Mouse (Mus musculus) adrenal gland, postnatal 10 days (tissue): Measurements from ENCODE around the gene Rhcg. TPM values are rescaled to one million over a fixed set of nuclear protein-coding genes. Genes with fewer than 3 reads are reported as not detected.

Source experiments
- DNase-seq: peaks from one replicate; pipeline ENCODE4 v3.0.0; 2021; ENCODE audit warnings: mixed read lengths
- total RNA-seq, 2 experiments: library from RNA; stranded (reverse); gene quantifications; 2 replicates each; pipeline ENCODE4 v1.2.3; 2021

Gene Rhcg
- total RNA-seq, 2 experiments from 2014 or later, result 0.66 to 0.91 TPM

DNA sequence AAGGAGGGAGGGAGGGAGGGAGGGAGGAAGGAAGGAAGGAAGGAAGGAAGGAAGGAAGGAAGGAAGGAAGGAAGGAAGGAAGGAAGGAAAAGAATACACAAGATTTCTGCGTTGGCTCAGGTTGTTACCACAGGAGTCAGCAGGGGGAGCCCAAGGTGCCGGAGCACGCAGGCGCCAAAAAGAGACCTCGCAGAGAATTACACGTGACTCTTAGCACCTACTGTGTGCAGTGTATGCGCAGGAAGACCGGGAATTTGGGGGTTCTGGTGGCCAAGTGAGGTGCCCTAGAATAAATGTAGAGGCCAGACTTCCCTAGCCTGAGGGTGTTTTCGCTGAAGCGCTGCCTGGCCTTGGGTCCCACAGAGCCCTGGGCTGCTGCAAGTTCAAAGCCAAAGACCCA is 64.8 kb downstream of the Rhcg start:
- DNase-seq, result peak; percentile 30

- DNase-seq, result no peak
Measured at GRCm38 (mm10) chr7:79548893-79549555, 68.4 kb downstream of the Rhcg start.

GRCm38 (mm10) chr7:79547092-79547491 is 70.4 kb downstream of the Rhcg start:
- peak; percentile 90 for DNase-seq

- DNase-seq, result no peak
Measured at GRCm38 (mm10) chr7:79545066-79545400, 72.4 kb downstream of the Rhcg start.

- DNase-seq, result no peak
Measured at GRCm38 (mm10) chr7:79544281-79545065, 73.0 kb downstream of the Rhcg start.

Other genes starting within 250 kb of the Rhcg start
- not detected for gene Rlbp1, start 230.6 kb downstream of the Rhcg start, total RNA-seq
- 1 to 10 TPM; 2.6 to 3.3 TPM for gene Fanci, start 225.7 kb downstream of the Rhcg start, total RNA-seq
- gene Polg, start 151.3 kb downstream of the Rhcg start, total RNA-seq, result 10 to 100 TPM; 78.9 to 83.1 TPM
- 1 to 10 TPM; 2.3 to 3.7 TPM for gene Ticrr, start 42.5 kb upstream of the Rhcg start, total RNA-seq
- gene Kif7, start 98.1 kb upstream of the Rhcg start, total RNA-seq, result 1 to 10 TPM; 4.9 to 5.7 TPM
- 100 to 1,000 TPM; 750 to 928 TPM for gene Plin1, start 115.2 kb upstream of the Rhcg start, total RNA-seq
- 10 to 100 TPM; 41.0 to 47.0 TPM for gene Pex11a, start 125.5 kb upstream of the Rhcg start, total RNA-seq
- gene Wdr93, start 125.5 kb upstream of the Rhcg start, total RNA-seq, result 1 to 10 TPM; 1.5 to 2.5 TPM
- not detected for gene Mesp1, start 176.1 kb upstream of the Rhcg start, total RNA-seq
- under 1 TPM; 0.39 to 0.79 TPM for gene Mesp2, start 193.1 kb upstream of the Rhcg start, total RNA-seq
- gene Anpep, start 243.4 kb upstream of the Rhcg start, total RNA-seq, result 10 to 100 TPM; 33.0 to 41.3 TPM